Mouse (Mus musculus): Measurements from ENCODE around the gene Fstl4. TPM values are rescaled to one million over a fixed set of nuclear protein-coding genes. Genes with fewer than 3 reads are reported as not detected.
A peak's percentile ranks its signal among the peaks of the same experiment; 100 is the strongest.

Gene Fstl4
- total and polyA plus RNA-seq, 2 experiments = under 0.01 TPM; not detected in 1

DNA sequence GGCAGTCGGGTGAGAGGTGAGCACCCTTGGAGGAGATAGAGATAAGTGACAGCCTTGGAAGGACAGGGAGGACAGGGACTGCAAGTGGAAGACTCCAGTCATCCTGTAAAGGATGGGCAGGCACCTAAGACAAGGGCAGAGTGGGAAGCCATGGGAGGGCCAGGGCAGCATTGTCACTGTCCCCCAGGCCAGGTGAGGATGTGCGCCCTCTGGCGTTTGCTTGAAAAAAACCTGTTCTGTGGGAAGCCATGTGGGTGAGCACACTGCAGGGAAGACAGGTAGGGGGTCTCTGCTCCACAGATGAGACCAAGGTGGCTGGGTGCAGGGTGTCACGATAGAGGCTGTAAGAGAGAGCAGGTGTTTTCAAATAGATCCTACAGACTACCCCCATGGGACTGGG, 381.9 kb downstream of the Fstl4 start:
- WGBS = 34% methylated on average over 4 of the region's 4 CpGs
- Histone ChIP-seq H3K4me1 (ENCODE audit: control insufficient read depth, insufficient read depth, low read length) (no peaks in the 10 kb centered on the region), H3K27me3 (ENCODE audit: control insufficient read depth, insufficient read depth, low read length) (no peaks in the 10 kb centered on the region), H3K79me2 (ENCODE audit: control insufficient read depth, insufficient read depth, low read length) (no peaks in the 10 kb centered on the region), H3K27ac (replicated peaks; ENCODE audit: insufficient read depth, low read depth, low read length) (no peak overlapping the region), H3K36me3 (ENCODE audit: control insufficient read depth, insufficient read depth, low read length) (no peaks in the 10 kb centered on the region), H3K9ac (ENCODE audit: low read depth, low read length) (no peak overlapping the region), H3K4me3 (ENCODE audit: insufficient read depth, low read depth, low read length) (no peak overlapping the region)
- TF ChIP-seq POLR2A (IDR thresholded peaks at IDR 0.05; ENCODE audit: extremely low read depth, insufficient read depth, low read length) (no peak), CTCF (IDR thresholded peaks at IDR 0.05; ENCODE audit: low read depth, low read length) (peak; percentile 69)
- no peak for DNase-seq (ENCODE audit: extremely low read depth, low read depth, low spot score)

DNA sequence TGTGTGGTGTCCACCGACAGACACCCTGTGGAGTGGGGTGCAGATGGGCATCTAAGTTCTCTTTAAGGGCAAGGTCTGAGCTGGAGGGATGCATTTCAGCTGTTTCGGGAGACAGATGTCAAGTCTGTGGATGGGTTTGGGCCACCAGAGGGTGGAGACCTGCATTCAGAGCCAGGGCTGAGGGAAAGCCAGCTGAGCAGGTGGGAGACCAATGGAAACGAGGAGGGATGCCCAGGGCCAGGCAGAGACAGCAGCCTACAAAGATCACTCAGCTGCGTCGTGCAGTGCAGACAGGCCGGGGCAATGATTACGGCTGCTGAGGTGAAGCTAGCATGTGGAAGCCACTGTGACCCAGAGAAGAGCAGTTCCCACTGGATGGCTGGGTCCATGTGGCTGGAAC, 392.0 kb downstream of the Fstl4 start:
- Histone ChIP-seq H3K4me3 (ENCODE audit: insufficient read depth, low read depth, low read length) (no peak overlapping the region), H3K27me3 (ENCODE audit: control insufficient read depth, insufficient read depth, low read length) (no peaks in the 10 kb centered on the region), H3K4me1 (ENCODE audit: control insufficient read depth, insufficient read depth, low read length) (no peaks in the 10 kb centered on the region; the same call in 1 of the 2 replicates), H3K36me3 (ENCODE audit: control insufficient read depth, insufficient read depth, low read length) (no peaks in the 10 kb centered on the region), H3K27ac (replicated peaks; ENCODE audit: insufficient read depth, low read depth, low read length) (no peak overlapping the region), H3K9ac (ENCODE audit: low read depth, low read length) (no peak overlapping the region), H3K79me2 (ENCODE audit: control insufficient read depth, insufficient read depth, low read length) (no peaks in the 10 kb centered on the region)
- WGBS = 72% methylated on average over 7 of the region's 7 CpGs
- TF ChIP-seq POLR2A (IDR thresholded peaks at IDR 0.05; ENCODE audit: extremely low read depth, insufficient read depth, low read length) (no peak), CTCF (IDR thresholded peaks at IDR 0.05; ENCODE audit: low read depth, low read length) (no peak)
- no peak for DNase-seq (ENCODE audit: extremely low read depth, low read depth, low spot score)

DNA sequence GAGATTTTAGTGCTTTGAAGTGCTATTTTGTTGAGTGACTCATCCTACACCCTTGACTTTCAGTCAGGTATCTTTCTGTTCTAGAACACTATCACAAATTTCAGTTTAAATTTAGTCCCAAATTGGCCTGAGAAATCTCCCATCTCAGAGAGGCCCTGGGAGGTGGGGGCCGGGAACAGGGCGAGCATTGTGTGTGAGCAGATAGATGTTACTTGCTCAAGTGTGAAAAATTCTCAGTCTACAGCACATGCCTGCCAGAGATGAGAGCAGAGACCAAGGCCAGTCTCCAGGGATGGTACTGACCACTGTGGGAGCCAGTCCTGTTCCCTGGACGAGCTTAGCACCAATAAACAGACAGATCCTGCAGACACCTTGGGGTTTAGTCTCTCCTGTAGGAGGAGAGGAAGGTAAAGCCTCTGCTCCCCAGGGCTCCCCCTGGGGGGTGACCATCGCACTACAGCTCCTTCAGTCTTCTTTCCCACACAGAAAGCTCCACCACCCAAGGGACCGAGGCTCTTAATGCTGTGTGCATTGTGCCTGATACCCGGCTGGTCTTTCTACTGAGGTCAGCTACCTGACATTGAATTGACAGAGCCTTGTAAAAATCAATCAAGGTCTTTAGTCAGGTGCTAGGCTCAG, 393.3 kb downstream of the Fstl4 start:
- TF ChIP-seq CTCF (IDR thresholded peaks at IDR 0.05; ENCODE audit: low read depth, low read length) (no peak), POLR2A (IDR thresholded peaks at IDR 0.05; ENCODE audit: extremely low read depth, insufficient read depth, low read length) (no peak)
- Histone ChIP-seq H3K36me3 (ENCODE audit: control insufficient read depth, insufficient read depth, low read length) (no peaks in the 10 kb centered on the region), H3K4me1 (ENCODE audit: control insufficient read depth, insufficient read depth, low read length) (no peaks in the 10 kb centered on the region; the same call in 1 of the 2 replicates), H3K79me2 (ENCODE audit: control insufficient read depth, insufficient read depth, low read length) (no peaks in the 10 kb centered on the region), H3K9ac (ENCODE audit: low read depth, low read length) (no peak overlapping the region), H3K27ac (replicated peaks; ENCODE audit: insufficient read depth, low read depth, low read length) (no peak overlapping the region), H3K27me3 (ENCODE audit: control insufficient read depth, insufficient read depth, low read length) (no peaks in the 10 kb centered on the region), H3K4me3 (ENCODE audit: insufficient read depth, low read depth, low read length) (no peak overlapping the region)
- WGBS = 74% methylated on average over 6 of the region's 6 CpGs
- no peak for DNase-seq (ENCODE audit: extremely low read depth, low read depth, low spot score)

DNA sequence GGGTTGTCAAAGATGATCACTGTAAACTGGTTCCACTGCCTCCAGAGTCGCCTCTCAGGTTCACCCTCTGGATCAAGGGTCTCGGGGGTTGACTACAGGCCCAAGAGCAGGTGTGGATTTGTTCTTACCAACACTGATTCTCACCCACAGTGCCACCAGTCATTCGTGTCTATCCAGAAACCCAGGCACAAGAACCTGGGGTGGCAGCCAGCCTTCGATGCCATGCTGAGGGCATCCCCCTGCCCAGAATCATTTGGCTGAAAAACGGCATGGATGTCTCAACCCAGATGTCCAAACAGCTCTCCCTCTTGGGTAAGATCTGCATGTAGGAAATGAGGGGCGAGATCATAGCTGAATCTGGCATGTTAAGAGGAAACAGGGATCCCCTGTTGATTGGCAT, 398.0 kb downstream of the Fstl4 start:
- H3K79me2 ChIP-seq (ENCODE audit: control insufficient read depth, insufficient read depth, low read length) = no peaks in the 10 kb centered on the region
- 86% methylated on average over 6 of the region's 6 CpGs for WGBS
- H3K4me3 ChIP-seq (ENCODE audit: insufficient read depth, low read depth, low read length) = no peak overlapping the region
- no peak overlapping the region for H3K9ac ChIP-seq (ENCODE audit: low read depth, low read length)
- no peaks in the 10 kb centered on the region for H3K27me3 ChIP-seq (ENCODE audit: control insufficient read depth, insufficient read depth, low read length)
- no peak for DNase-seq (ENCODE audit: extremely low read depth, low read depth, low spot score)
- TF ChIP-seq CTCF (IDR thresholded peaks at IDR 0.05; ENCODE audit: low read depth, low read length) (no peak), POLR2A (IDR thresholded peaks at IDR 0.05; ENCODE audit: extremely low read depth, insufficient read depth, low read length) (no peak)
- H3K27ac ChIP-seq (replicated peaks; ENCODE audit: insufficient read depth, low read depth, low read length) = no peak overlapping the region
- no peaks in the 10 kb centered on the region for H3K36me3 ChIP-seq (ENCODE audit: control insufficient read depth, insufficient read depth, low read length)
- no peaks in the 10 kb centered on the region for H3K4me1 ChIP-seq (ENCODE audit: control insufficient read depth, insufficient read depth, low read length)

DNA sequence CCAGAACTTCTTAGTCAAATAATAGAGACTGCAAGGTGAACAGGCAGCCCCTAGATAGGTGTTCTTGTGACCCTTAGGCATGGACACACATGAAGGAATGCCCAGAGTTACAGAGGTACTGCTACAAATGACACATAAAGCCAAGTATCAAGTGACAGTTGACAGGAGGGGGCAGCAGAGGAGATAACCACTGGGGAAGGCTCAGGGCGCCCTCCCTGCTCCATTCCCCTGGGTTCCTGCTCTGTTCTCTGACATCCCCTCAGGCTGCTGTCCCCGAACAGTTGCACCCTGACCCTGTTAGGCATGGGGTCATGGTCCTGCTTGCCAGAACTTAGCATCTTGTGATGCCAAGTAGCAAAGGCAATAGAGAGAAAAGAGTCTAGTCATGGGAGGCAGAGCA, 402.0 kb downstream of the Fstl4 start:
- Histone ChIP-seq H3K9ac (ENCODE audit: low read depth, low read length) (no peak overlapping the region), H3K27ac (replicated peaks; ENCODE audit: insufficient read depth, low read depth, low read length) (no peak overlapping the region), H3K79me2 (ENCODE audit: control insufficient read depth, insufficient read depth, low read length) (no peaks in the 10 kb centered on the region), H3K27me3 (ENCODE audit: control insufficient read depth, insufficient read depth, low read length) (no peaks in the 10 kb centered on the region), H3K36me3 (ENCODE audit: control insufficient read depth, insufficient read depth, low read length) (no peaks in the 10 kb centered on the region), H3K4me1 (ENCODE audit: control insufficient read depth, insufficient read depth, low read length) (no peaks in the 10 kb centered on the region), H3K4me3 (ENCODE audit: insufficient read depth, low read depth, low read length) (no peak overlapping the region)
- WGBS = 72% methylated on average over 2 of the region's 2 CpGs
- DNase-seq (ENCODE audit: extremely low read depth, low read depth, low spot score) = no peak
- TF ChIP-seq CTCF (IDR thresholded peaks at IDR 0.05; ENCODE audit: low read depth, low read length) = no peak
- TF ChIP-seq POLR2A (IDR thresholded peaks at IDR 0.05; ENCODE audit: extremely low read depth, insufficient read depth, low read length) = no peak

DNA sequence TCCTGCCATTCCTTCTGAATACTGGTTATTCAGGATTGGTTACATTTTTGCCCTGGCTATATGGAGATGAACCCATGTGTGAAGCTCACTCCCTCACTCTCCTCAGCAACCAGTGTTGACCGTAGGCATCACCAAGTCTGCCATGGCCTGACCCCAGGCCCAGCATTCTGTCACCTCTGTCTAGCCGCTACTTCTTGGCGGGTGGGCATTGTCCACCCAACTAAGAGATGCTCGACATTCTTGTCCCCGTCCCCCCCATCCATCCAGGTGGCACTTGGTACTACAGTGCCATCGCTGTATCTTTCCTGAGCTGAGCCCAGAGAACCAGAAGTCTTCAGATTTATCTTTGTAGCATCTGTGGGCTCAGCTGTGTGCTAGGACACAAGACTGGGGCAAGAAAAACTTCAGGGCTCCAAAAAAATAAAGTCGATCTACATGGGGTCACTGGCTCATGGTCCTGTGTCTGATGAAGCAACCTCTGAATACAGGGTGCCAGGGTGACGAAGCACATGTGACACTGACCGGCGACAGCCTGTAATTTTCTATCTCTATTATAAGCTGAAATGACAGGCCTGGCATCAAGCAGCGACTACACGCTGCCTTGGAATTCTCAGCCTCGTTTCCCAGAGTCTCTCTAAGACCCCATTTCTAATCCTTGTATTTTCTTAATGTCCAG, 417.9 kb downstream of the Fstl4 start:
- no peaks in the 10 kb centered on the region for H3K79me2 ChIP-seq (ENCODE audit: control insufficient read depth, insufficient read depth, low read length)
- no peak overlapping the region for H3K4me3 ChIP-seq (ENCODE audit: insufficient read depth, low read depth, low read length)
- H3K27me3 ChIP-seq (ENCODE audit: control insufficient read depth, insufficient read depth, low read length) = no peaks in the 10 kb centered on the region
- H3K4me1 ChIP-seq (ENCODE audit: control insufficient read depth, insufficient read depth, low read length) = no peaks in the 10 kb centered on the region
- peak; percentile 1 for DNase-seq (ENCODE audit: extremely low read depth, low read depth, low spot score)
- no peak overlapping the region for H3K27ac ChIP-seq (replicated peaks; ENCODE audit: insufficient read depth, low read depth, low read length)
- no peak overlapping the region for H3K9ac ChIP-seq (ENCODE audit: low read depth, low read length)
- no peaks in the 10 kb centered on the region for H3K36me3 ChIP-seq (ENCODE audit: control insufficient read depth, insufficient read depth, low read length)
- 72% methylated on average over 13 of the region's 13 CpGs for WGBS
- no peak for TF ChIP-seq POLR2A (IDR thresholded peaks at IDR 0.05; ENCODE audit: extremely low read depth, insufficient read depth, low read length)
- no peak for TF ChIP-seq CTCF (IDR thresholded peaks at IDR 0.05; ENCODE audit: low read depth, low read length)

Data from liver, adult 2 months (tissue).